Mouse (Mus musculus) bone marrow macrophage, adult 2 months (primary cell): ENCODE data around the gene Sh3rf3.

Experiments
- CTCF ChIP-seq: IDR thresholded peaks from 2 replicates; pipeline ENCODE4 v1.5.1; 2012; ENCODE audit warnings: low read depth, mild to moderate bottlenecking, low read length, moderate library complexity
- POLR2A ChIP-seq: IDR thresholded peaks from 2 replicates; pipeline ENCODE4 v1.6.1; 2012; ENCODE audit warnings: mild to moderate bottlenecking, low read depth, low read length, borderline replicate concordance

GRCm38 (mm10) chr10:58974138-58974537 is 161.0 kb downstream of the Sh3rf3 start:
- TF ChIP-seq POLR2A: no peak
- TF ChIP-seq CTCF: no peak
